Mouse (Mus musculus): Measurements from ENCODE around the gene Slc31a1. TPM values are rescaled to one million over a fixed set of nuclear protein-coding genes. Genes with fewer than 3 reads are reported as not detected.

Slc31a1 gene
- total RNA-seq (2023) = 1 to 10 TPM; 4.6 to 5.3 TPM

DNA sequence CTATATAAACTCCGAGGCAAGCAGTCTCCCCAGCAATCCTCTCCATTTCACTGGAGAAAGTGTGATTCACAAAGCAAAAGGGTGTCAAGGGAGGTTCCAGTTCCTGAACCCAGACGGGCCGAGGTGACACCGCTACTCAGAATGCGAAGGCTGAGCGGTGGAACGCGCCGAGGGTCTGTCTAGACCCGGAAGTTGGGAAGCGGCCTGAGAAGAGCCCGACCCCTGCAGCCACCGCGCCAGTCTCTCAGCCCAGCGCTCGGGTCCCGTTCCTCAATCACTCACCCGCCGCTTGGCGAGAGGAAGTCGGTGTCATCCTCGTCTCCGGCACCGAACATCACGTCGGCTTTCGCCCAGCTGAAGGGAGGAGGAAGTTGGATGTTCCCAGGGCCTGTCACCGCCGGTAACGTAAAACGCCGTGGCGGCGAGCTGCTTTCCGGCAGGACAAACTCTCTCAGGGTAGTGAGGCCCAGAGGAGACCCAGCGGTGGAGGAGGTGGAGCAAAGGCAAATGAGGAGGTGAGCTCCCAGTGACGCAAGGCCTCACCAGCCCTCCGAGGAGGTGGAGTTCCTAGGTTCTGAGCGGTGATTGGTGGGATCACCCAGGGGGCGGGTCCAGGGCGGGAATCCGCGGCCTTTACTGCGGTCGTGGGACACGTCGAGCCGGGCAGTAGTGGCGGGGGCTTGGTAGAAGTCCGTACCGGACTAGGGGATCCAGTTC is at the start of gene Slc31a1, which contains the start of gene Fkbp15:
TSS of gene Slc31a1 (plus strand) at position 640 of the 717 bp plus-strand sequence.
TSS of gene Fkbp15 (minus strand) at position 461 of the 717 bp plus-strand sequence.

DNA sequence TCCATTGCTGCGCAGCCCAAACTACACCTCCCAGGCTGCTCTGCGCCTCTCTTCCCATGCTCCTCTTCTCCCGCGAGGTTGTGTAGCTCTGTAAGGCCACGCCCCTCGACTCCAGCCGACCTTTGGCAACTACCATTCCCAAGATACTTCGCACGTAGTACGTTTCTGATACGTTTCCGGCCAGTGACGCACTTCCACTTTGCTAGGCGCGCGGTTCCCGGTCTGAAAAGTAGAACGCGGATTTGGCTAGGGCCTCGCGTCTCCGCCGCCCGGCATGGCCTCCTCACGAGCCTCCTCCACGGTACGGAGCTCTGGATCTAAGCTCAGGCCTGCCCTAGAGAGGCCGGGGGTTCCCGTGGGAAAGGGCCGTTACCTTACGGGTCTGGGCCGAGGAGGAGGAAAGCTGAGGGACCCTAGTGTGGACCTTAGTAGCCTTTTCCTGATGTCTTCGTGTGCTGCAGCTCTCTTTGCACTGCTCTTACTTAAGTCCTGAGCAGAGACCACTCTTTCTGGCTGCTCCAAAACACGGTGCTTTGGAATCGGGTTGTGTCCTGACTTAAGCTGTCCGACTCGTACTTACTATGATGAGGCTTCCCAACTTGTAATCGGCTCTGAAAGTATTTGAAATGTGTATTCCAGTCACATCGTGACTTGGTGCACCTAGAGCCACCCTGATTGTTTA is 48.2 kb downstream of the Slc31a1 start, which contains the start of the genes Cdc26 and Prpf4:
TSS of gene Cdc26 (minus strand) at position 42 of the 682 bp plus-strand sequence.
TSS of gene Prpf4 (plus strand) at position 197 of the 682 bp plus-strand sequence.

DNA sequence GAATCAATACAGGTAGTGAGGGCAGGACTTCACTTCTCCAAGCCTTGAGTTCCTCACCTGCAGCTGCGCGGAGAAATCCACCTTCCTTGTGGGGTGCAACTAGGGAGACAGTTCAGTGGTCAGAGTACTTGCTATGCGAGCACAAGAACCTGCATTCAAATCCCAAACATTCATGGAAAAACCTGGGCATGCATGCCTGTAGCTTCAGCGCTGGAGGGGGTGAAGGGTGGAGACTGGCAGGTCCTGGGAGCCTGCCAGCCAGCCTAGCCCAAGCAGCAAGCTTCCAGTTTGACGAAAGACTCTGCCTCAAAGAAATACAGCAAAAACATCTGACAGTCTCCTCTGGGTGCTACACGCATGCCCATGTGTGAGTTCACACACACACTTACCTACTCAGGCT is 74.6 kb downstream of the Slc31a1 start, which contains the start of gene Rnf183:
TSS of gene Rnf183 (minus strand) at position 172 of the 400 bp plus-strand sequence.

Other genes with a start within 250 kb of the Slc31a1 start
- gene Mup21, start 209.9 kb upstream of the Slc31a1 start, total RNA-seq (2023) = not detected
- gene Zfp37, start 129.7 kb upstream of the Slc31a1 start, total RNA-seq (2023) = not detected
- gene Slc31a2, start 98.2 kb upstream of the Slc31a1 start, total RNA-seq (2023) = 1 to 10 TPM; 3.7 to 5.7 TPM
- gene Fkbp15, start 179 bp upstream of the Slc31a1 start, total RNA-seq (2023) = 10 to 100 TPM; 71.2 to 80.5 TPM
- gene Cdc26, start 47.9 kb downstream of the Slc31a1 start, total RNA-seq (2023) = 10 to 100 TPM; 45.8 to 54.6 TPM
- gene Prpf4, start 48.1 kb downstream of the Slc31a1 start, total RNA-seq (2023) = 10 to 100 TPM; 19.1 to 24.0 TPM
- not detected for gene Rnf183, start 74.5 kb downstream of the Slc31a1 start, total RNA-seq (2023)
- not detected for gene Wdr31, start 110.2 kb downstream of the Slc31a1 start, total RNA-seq (2023)
- gene Bspry, start 119.3 kb downstream of the Slc31a1 start, total RNA-seq (2023) = 1 to 10 TPM; 1.6 to 2.6 TPM
- 1 to 10 TPM in 1 of 2 experiments, under 1 TPM in 1; 0.80 to 1.7 TPM for gene Hdhd3, start 142.7 kb downstream of the Slc31a1 start, total RNA-seq (2023)
- 10 to 100 TPM; 12.4 to 15.2 TPM for gene Alad, start 159.2 kb downstream of the Slc31a1 start, total RNA-seq (2023)
- 10 to 100 TPM; 20.8 to 22.0 TPM for gene Pole3, start 164.3 kb downstream of the Slc31a1 start, total RNA-seq (2023)
- 1 to 10 TPM; 2.7 to 2.8 TPM for gene 4933430I17Rik, start 164.6 kb downstream of the Slc31a1 start, total RNA-seq (2023)
- gene Rgs3, start 199.1 kb downstream of the Slc31a1 start, total RNA-seq (2023) = 100 to 1,000 TPM; 121 to 126 TPM